Mouse (Mus musculus) forebrain, embryonic 11.5 days (tissue): Measurements from ENCODE around the gene Swsap1. TPM values are rescaled to one million over a fixed set of nuclear protein-coding genes. Genes with fewer than 3 reads are reported as not detected.

ENCODE experiments used
- ATAC-seq: fragments of 200-750 bp; cut with Nextera tagmentation; replicated peaks from 2 replicates; pipeline ENCODE4 v1.8.0; 2017; ENCODE audit warnings: moderate TSS enrichment; ENCODE audit not compliant: low FRiP score
- DNase-seq: peaks from one replicate; pipeline ENCODE4 v3.0.0-alpha.2; 2017; ENCODE audit warnings: low spot score
- H3K27ac ChIP-seq: fragments of 300-500 bp; sonication (generic); 2 replicates; pipeline ENCODE4 v1.5.1; 2014; ENCODE audit warnings: low read depth, low read length
- H3K27me3 ChIP-seq: fragments of 300-500 bp; sonication (generic); 2 replicates; pipeline ENCODE4 v1.6.1; 2014; ENCODE audit warnings: mild to moderate bottlenecking, low read length, mixed read lengths; ENCODE audit not compliant: control insufficient read depth, insufficient read depth
- H3K36me3 ChIP-seq: fragments of 300-500 bp; sonication (generic); 2 replicates; pipeline ENCODE4 v1.6.1; 2014; ENCODE audit warnings: mild to moderate bottlenecking, low read length, moderate library complexity, mixed read lengths; ENCODE audit not compliant: control insufficient read depth, insufficient read depth
- H3K4me1 ChIP-seq: fragments of 300-500 bp; sonication (generic); replicated peaks from 2 replicates; pipeline ENCODE4 v1.6.1; 2014; ENCODE audit warnings: low read length, mixed read lengths; ENCODE audit not compliant: control insufficient read depth, insufficient read depth
- H3K4me2 ChIP-seq: fragments of 300-500 bp; sonication (generic); 2 replicates; pipeline ENCODE4 v1.6.1; 2014; ENCODE audit warnings: low read depth, mild to moderate bottlenecking, low read length, moderate library complexity, mixed read lengths; ENCODE audit not compliant: severe bottlenecking
- H3K4me3 ChIP-seq: fragments of 300-500 bp; sonication (generic); 2 replicates; pipeline ENCODE4 v1.5.1; 2014; ENCODE audit warnings: low read depth, low read length
- H3K9ac ChIP-seq: fragments of 300-500 bp; sonication (generic); 2 replicates; pipeline ENCODE4 v1.6.1; 2014; ENCODE audit warnings: low read length
- H3K9me3 ChIP-seq: fragments of 300-500 bp; sonication (generic); 2 replicates; pipeline ENCODE4 v1.6.1; 2016; ENCODE audit warnings: low read length, mixed read lengths; ENCODE audit not compliant: control insufficient read depth
- WGBS: fragments of 180-500 bp; shearing (Covaris S2); extraction: QIAGEN DNeasy Blood & Tissue Kit; methylation state at CpG from one replicate; pipeline ENCODE4 v1.1.7; 2014; 5-methylcytosine and 5-hydroxymethylcytosine counted together
- polyA plus RNA-seq: library from polyadenylated mRNA; unstranded; fragments of >200 nt; fragmentation: Nextera tagmentation; extraction: Ambion mirVana; gene quantifications from 2 replicates; pipeline ENCODE4 v1.2.1, GENCODE M21; 2014

Gene Swsap1
- polyA plus RNA-seq, 1 experiment from 2014 or later = 18.5 TPM

DNA sequence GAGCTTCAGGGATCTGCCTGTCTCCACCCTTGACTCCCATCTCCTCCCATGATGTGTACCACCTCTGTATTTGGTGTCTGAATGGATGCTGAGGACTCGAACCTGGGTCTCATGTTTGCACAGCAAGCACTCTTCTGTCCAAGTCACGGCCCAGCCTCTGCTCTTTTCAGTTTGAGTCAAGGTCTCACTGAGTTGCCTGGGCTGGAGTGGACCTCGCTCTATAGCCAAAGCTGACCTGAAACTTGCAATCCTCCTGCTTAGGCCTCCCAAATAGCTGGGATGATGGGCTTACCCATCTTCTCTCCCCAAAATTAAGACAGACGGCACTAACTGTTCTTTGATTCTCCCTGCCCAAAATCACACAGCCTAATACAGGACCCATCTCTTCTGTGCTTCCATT, 32.5 kb upstream of the Swsap1 start:
- Histone ChIP-seq H3K9me3 (no peaks in the 10 kb centered on the region), H3K27ac (no peak overlapping the region), H3K4me3 (no peak overlapping the region), H3K27me3 (no peaks in the 10 kb centered on the region), H3K36me3 (no peaks in the 10 kb centered on the region), H3K9ac (no peak overlapping the region), H3K4me2 (no peak overlapping the region), H3K4me1 (peaks cover 6% of the 10 kb centered on the region; the same call in 1 of the 2 replicates)
- no peak for ATAC-seq
- no peak for DNase-seq
- WGBS = 86% methylated on average over 4 of the region's 4 CpGs

DNA sequence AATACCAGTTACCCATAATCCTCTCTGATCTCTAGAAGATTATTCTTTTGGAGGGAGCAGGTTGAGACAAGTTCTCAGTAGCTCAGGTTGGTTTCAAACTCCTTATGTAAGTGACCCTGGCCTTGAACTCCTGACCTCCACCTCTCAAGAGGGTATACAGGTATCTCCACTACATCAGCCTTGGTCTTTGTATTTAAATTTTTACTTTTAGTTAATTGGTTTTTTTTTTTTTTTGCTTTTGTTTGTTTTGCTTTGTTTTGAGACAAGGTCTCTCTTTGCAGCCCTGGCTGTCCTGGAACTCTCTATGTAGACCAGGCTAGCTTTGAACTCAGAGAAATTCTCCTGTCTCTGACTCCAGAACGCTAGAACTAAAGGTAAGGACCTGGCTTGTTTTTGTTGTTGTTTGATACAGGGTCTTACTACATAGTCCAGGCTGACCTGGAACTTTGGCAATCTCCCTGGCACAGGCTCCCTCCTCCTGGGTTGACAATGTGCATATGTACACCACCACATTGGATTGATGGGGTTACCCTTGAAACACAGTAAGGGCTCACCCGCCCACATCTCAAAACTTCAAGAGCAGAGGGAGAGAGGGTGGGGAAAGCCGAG, 32.0 kb upstream of the Swsap1 start:
- no peak for DNase-seq
- no peak for ATAC-seq

DNA sequence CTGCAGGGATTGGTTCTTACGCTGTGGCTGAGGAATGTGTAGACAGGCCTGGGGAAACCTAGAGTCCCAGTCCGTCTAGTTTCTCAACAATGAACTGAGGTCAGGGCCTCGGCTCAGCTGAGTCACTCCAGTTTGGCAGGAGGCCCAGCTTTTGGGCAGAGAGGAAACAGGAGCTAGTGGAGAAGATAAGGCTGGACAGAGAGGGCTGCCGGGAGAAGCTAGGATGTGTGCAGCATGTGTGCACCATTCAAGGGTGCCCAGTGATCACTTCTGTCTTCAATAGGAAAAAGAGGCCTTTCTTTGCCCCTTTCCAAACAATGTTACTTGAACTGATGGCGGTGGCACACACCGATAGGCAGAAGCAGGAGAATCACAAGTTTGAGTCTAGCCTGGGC, 31.5 kb upstream of the Swsap1 start:
- H3K4me2 ChIP-seq = no peak overlapping the region
- DNase-seq = no peak
- H3K9ac ChIP-seq = no peak overlapping the region
- no peak overlapping the region for H3K4me3 ChIP-seq
- H3K27ac ChIP-seq = no peak overlapping the region
- 86% methylated on average over 6 of the region's 6 CpGs for WGBS
- H3K9me3 ChIP-seq = no peaks in the 10 kb centered on the region
- no peak for ATAC-seq
- no peaks in the 10 kb centered on the region for H3K36me3 ChIP-seq
- H3K27me3 ChIP-seq = no peaks in the 10 kb centered on the region
- peaks cover 6% of the 10 kb centered on the region; the same call in 1 of the 2 replicates for H3K4me1 ChIP-seq

More for the DNA sequence above, 32.0 kb upstream of the Swsap1 start:
- no peaks in the 10 kb centered on the region for H3K36me3 ChIP-seq
- no peak overlapping the region for H3K9ac ChIP-seq
- H3K27me3 ChIP-seq = no peaks in the 10 kb centered on the region
- H3K4me1 ChIP-seq = peaks cover 6% of the 10 kb centered on the region; the same call in 1 of the 2 replicates
- no peak overlapping the region for H3K27ac ChIP-seq
- no peak overlapping the region for H3K4me2 ChIP-seq
- H3K4me3 ChIP-seq = no peak overlapping the region
- 86% methylated on average over 3 of the region's 3 CpGs for WGBS
- no peaks in the 10 kb centered on the region for H3K9me3 ChIP-seq

DNA sequence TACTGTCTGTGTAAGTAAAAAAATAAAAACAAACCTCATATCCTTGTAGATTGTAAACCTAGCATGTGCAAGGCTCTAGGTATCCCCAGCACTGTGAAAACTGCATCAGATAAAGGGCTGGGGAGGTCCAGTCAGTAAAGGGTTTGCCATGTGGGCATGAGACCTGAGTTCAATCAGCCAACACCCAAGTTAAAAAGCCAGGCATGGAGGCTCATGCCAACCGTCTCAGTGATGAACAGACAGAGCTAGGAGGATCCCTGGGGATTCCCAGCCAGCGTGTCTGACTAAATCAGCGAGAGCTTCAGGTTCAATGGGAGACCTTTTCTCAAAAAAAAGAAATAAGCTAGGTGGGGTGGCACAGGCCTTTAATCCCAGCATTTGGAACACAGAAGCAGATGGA, 30.5 kb upstream of the Swsap1 start:
- no peak for ATAC-seq
- H3K9me3 ChIP-seq = no peaks in the 10 kb centered on the region

DNA sequence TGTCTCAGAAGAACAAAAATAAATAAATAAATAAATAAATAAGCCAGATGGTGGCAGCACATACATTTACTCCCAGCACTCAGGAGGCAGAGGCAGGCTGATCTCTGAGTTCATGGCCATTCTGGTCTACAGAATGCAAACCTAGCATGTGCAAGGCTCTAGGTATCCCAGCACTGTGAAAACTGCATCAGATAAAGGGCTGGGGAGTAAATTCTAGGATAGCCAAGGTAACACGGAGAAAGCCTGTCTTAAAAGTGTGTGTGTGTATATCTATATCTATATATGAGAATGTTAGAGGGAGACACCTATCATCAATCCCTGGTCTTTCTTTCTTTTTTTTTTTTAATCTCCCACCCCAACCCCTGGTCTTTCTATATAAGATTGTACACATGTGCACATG, 30.0 kb upstream of the Swsap1 start:
- Histone ChIP-seq H3K4me3 (no peak overlapping the region), H3K4me1 (peaks cover 6% of the 10 kb centered on the region; the same call in 1 of the 2 replicates), H3K27me3 (no peaks in the 10 kb centered on the region), H3K9me3 (no peaks in the 10 kb centered on the region), H3K36me3 (no peaks in the 10 kb centered on the region), H3K27ac (no peak overlapping the region), H3K4me2 (no peak overlapping the region), H3K9ac (no peak overlapping the region)
- ATAC-seq (no peak), DNase-seq (no peak)
- WGBS = 94% methylated on average over 1 of the region's 1 CpGs

More for the DNA sequence above, 30.5 kb upstream of the Swsap1 start:
- Histone ChIP-seq H3K4me3 (no peak overlapping the region), H3K36me3 (no peaks in the 10 kb centered on the region), H3K27ac (no peak overlapping the region), H3K9ac (no peak overlapping the region), H3K4me1 (peaks cover 6% of the 10 kb centered on the region; the same call in 1 of the 2 replicates), H3K4me2 (no peak overlapping the region), H3K27me3 (no peaks in the 10 kb centered on the region)
- WGBS = 88% methylated on average over 3 of the region's 3 CpGs
- no peak for DNase-seq

DNA sequence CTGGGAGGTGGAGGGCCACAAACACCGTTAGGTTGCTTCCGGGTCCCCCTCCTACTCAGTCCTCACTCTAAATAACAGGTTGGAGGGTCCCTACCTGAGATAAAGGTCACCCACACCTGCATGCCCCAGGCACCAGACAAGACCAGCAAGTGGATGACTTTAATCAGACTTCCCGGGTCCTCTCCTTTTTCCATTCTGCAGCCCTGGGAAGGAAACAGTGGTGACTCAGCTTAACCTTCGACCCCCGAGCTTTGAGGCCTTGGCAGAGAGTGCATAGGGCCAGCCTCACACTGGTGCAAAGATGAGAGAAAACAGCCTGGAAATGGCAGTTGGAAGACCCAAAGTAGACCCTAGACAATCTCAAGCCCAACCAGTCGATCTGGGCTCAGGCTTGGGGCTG, 29.4 kb upstream of the Swsap1 start:
- no peaks in the 10 kb centered on the region for H3K36me3 ChIP-seq
- ATAC-seq (no peak), DNase-seq (no peak)
- no peaks in the 10 kb centered on the region for H3K9me3 ChIP-seq
- peak overlapping the region; percentile 70; the same call in 1 of the 2 replicates for H3K9ac ChIP-seq
- H3K4me1 ChIP-seq = peaks cover 6% of the 10 kb centered on the region; the same call in 1 of the 2 replicates
- no peaks in the 10 kb centered on the region for H3K27me3 ChIP-seq
- peak overlapping the region; percentile 49; the same call in 1 of the 2 replicates for H3K4me3 ChIP-seq
- no peak overlapping the region for H3K27ac ChIP-seq
- WGBS = 81% methylated on average over 6 of the region's 6 CpGs
- peak overlapping the region; percentile 50; the same call in 1 of the 2 replicates for H3K4me2 ChIP-seq

DNA sequence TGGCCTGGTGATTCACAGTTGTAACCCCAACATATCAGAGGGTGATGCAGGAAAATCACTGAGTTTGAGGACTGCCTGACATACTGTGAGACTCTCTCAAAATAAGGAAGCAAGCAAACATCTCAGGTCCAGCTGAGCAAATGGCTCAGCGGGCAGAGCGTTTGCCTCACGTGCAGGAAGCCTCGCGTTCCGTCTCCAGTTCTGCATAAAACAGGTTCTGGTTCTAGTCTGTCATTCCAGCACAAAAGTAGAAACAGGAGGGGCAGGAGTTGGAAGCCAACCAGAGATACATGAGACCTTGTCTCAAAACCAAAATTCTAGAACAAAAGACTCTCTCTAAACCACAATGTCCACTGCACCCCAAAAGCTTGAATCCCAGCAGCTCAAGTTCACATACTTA, 28.8 kb upstream of the Swsap1 start:
- peak overlapping the region; percentile 70 for H3K9ac ChIP-seq
- WGBS = 4% methylated on average over 6 of the region's 6 CpGs
- ATAC-seq (no peak), DNase-seq (no peak)
- H3K4me2 ChIP-seq = peak overlapping the region; percentile 50
- no peaks in the 10 kb centered on the region for H3K36me3 ChIP-seq
- no peak overlapping the region for H3K27ac ChIP-seq
- H3K9me3 ChIP-seq = no peaks in the 10 kb centered on the region
- no peaks in the 10 kb centered on the region for H3K27me3 ChIP-seq
- H3K4me1 ChIP-seq = peaks cover 6% of the 10 kb centered on the region; the same call in 1 of the 2 replicates
- H3K4me3 ChIP-seq = peak overlapping the region; percentile 49

DNA sequence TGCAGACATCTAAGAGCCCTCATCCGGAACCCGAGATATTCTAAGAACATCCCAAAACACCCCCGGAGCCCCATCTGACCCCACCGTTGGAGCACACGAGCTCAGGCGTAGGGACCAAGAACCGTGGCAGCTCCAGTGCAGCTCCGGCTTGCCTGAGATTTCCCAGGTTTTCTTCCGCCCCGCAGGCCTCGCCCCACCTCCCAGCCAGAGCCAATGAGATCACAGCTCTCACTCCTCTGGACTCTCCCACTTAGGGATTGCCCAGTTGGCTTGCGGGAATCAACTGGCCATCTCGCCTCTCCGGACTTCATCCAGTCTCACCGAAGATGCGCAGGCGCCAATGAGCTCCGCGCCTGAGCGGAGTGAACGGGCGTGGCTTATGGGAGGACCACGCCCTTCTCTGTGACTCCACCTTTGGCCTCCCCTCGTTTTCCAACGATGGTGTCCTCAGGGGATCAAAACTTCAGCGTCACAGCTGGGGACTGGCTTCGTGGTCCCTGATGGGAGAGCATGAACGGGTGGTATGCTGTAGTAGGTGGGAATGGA, 28.3 kb upstream of the Swsap1 start, which contains the start of the genes Ccdc159 and Tmem205:
Ccdc159 (plus strand) TSS at position 264 of the 546 bp plus-strand sequence.
Tmem205 (minus strand) TSS at position 349 of the 546 bp plus-strand sequence.
- Histone ChIP-seq H3K27me3 (no peaks in the 10 kb centered on the region), H3K36me3 (no peaks in the 10 kb centered on the region), H3K27ac (peak within 1 kb of the TSS; percentile 53; the same call in 1 of the 2 replicates), H3K9me3 (no peaks in the 10 kb centered on the region), H3K4me2 (peak within 1 kb of the TSS; percentile 50), H3K9ac (peak within 1 kb of the TSS; percentile 70), H3K4me3 (peak within 1 kb of the TSS; percentile 49), H3K4me1 (peaks cover 6% of the 10 kb centered on the region; the same call in 1 of the 2 replicates)
- ATAC-seq = peak; percentile 98
- under 1% methylated on average over 28 of the region's 28 CpGs for WGBS
- DNase-seq = peak; percentile 94
